Mouse (Mus musculus) heart, adult 9 months (tissue): Measurements from ENCODE around the gene Rgs7.

Experiments
- DNase-seq, 2 experiments: peaks; one replicate each; pipeline ENCODE4 v3.0.0; 2022; ENCODE audit warnings: low spot score in 2 of 2

The Rgs7 gene

GRCm38 (mm10) chr1:175028267-175028666 is 464.0 kb downstream of the Rgs7 start:
- no peak for DNase-seq

DNA sequence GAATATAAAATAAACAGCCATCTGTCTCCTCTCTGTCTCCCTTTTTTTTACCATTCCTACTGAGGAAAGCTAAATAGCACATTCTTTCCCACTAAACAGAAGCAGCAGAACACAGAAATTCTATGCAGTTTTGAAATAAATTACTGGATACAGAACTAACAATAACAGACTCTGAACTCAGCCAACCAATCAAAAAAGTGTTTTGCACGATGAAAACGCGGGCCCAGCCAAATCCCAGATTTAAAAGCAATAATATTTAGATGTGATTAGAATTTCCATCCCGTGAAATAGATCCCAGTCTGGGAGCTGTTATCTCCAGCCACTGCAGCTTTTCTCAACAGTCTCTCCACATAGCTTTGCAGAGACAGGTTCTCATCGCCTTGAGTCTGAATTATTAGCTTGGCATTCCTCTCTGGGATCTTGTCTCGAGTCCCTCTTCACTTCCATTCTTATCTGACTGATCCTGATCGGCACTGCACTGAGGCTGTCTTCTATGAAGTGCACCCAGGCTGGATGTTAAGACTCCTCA is 466.5 kb downstream of the Rgs7 start:
- DNase-seq, result no peak

- no peak for DNase-seq
Observed at GRCm38 (mm10) chr1:175024136-175024535, 468.2 kb downstream of the Rgs7 start.
